Mouse (Mus musculus): ENCODE data around the gene Ghrhr.

Gene Ghrhr

GRCm38 (mm10) chr6:55392453-55392852 is 16.4 kb downstream of the Ghrhr start:
- DNase-seq (ENCODE audit: extremely low read depth, insufficient read length, low spot score): peak; percentile 17

- DNase-seq (ENCODE audit: extremely low read depth, insufficient read length, low spot score): no peak
Measured at GRCm38 (mm10) chr6:55394854-55395253, 18.8 kb downstream of the Ghrhr start.

- DNase-seq (ENCODE audit: extremely low read depth, insufficient read length, low spot score): no peak
Measured at GRCm38 (mm10) chr6:55396176-55396575, 20.1 kb downstream of the Ghrhr start.

- DNase-seq (ENCODE audit: extremely low read depth, insufficient read length, low spot score): peak; percentile 58
Measured at GRCm38 (mm10) chr6:55396622-55397041, 20.5 kb downstream of the Ghrhr start.

- no peak for DNase-seq (ENCODE audit: extremely low read depth, insufficient read length, low spot score)
Measured at GRCm38 (mm10) chr6:55398869-55399628, 23.0 kb downstream of the Ghrhr start.

- peak; percentile 39 for DNase-seq (ENCODE audit: extremely low read depth, insufficient read length, low spot score)
Measured at GRCm38 (mm10) chr6:55399910-55400309, 23.8 kb downstream of the Ghrhr start.

GRCm38 (mm10) chr6:55402041-55402776 is 26.1 kb downstream of the Ghrhr start:
- DNase-seq (ENCODE audit: extremely low read depth, insufficient read length, low spot score): no peak

- DNase-seq (ENCODE audit: extremely low read depth, insufficient read length, low spot score): no peak
Measured at GRCm38 (mm10) chr6:55403411-55404309, 27.6 kb downstream of the Ghrhr start.

- DNase-seq (ENCODE audit: extremely low read depth, insufficient read length, low spot score): no peak
Measured at GRCm38 (mm10) chr6:55404421-55404990, 28.4 kb downstream of the Ghrhr start.

GRCm38 (mm10) chr6:55407345-55407744 is 31.2 kb downstream of the Ghrhr start:
- no peak for DNase-seq (ENCODE audit: extremely low read depth, insufficient read length, low spot score)

GRCm38 (mm10) chr6:55410119-55410775 is 34.2 kb downstream of the Ghrhr start:
- DNase-seq (ENCODE audit: extremely low read depth, insufficient read length, low spot score): no peak

GRCm38 (mm10) chr6:55410977-55411376 is 34.9 kb downstream of the Ghrhr start:
- DNase-seq (ENCODE audit: extremely low read depth, insufficient read length, low spot score): no peak

GRCm38 (mm10) chr6:55416202-55416601 is 40.1 kb downstream of the Ghrhr start:
- DNase-seq (ENCODE audit: extremely low read depth, insufficient read length, low spot score): no peak

GRCm38 (mm10) chr6:55418746-55419410 is 42.8 kb downstream of the Ghrhr start:
- no peak for DNase-seq (ENCODE audit: extremely low read depth, insufficient read length, low spot score)

- no peak for DNase-seq (ENCODE audit: extremely low read depth, insufficient read length, low spot score)
Measured at GRCm38 (mm10) chr6:55420411-55420810, 44.3 kb downstream of the Ghrhr start.

GRCm38 (mm10) chr6:55420869-55421361 is 44.8 kb downstream of the Ghrhr start:
- DNase-seq (ENCODE audit: extremely low read depth, insufficient read length, low spot score): no peak

GRCm38 (mm10) chr6:55432121-55432520 is 56.0 kb downstream of the Ghrhr start:
- DNase-seq (ENCODE audit: extremely low read depth, insufficient read length, low spot score): peak; percentile 46

- no peak for DNase-seq (ENCODE audit: extremely low read depth, insufficient read length, low spot score)
Measured at GRCm38 (mm10) chr6:55434360-55434759, 58.3 kb downstream of the Ghrhr start.

All from 3134 (cell line).